Mouse (Mus musculus) heart, postnatal 0 days (tissue): ENCODE results near the gene Ddrgk1. TPM values are rescaled to one million over a fixed set of nuclear protein-coding genes. Genes with fewer than 3 reads are reported as not detected.
A peak's percentile ranks its signal among the peaks of the same experiment; 100 is the strongest.

Experiments
- ATAC-seq: fragments of 200-750 bp; cut with Nextera tagmentation; 2 replicates; pipeline ENCODE4 v1.8.0; 2017; ENCODE audit warnings: low read depth, moderate number of reproducible peaks, moderate library complexity; ENCODE audit not compliant: insufficient read depth
- DNase-seq: peaks from one replicate; pipeline ENCODE4 v3.0.0-alpha.2; 2016; ENCODE audit warnings: low spot score
- H3K27ac ChIP-seq: fragments of 300-500 bp; sonication (generic); 2 replicates; pipeline ENCODE4 v1.5.1; 2014; ENCODE audit warnings: low read depth, mild to moderate bottlenecking
- H3K27me3 ChIP-seq: fragments of 300-500 bp; sonication (generic); 2 replicates; pipeline ENCODE4 v1.6.1; 2014; ENCODE audit warnings: low read length, mixed read lengths; ENCODE audit not compliant: control insufficient read depth, insufficient read depth
- H3K36me3 ChIP-seq: fragments of 300-500 bp; sonication (generic); replicated peaks from 2 replicates; pipeline ENCODE4 v1.6.1; 2014; ENCODE audit warnings: low read length, mixed read lengths; ENCODE audit not compliant: control insufficient read depth, insufficient read depth
- H3K4me1 ChIP-seq: fragments of 300-500 bp; sonication (generic); 2 replicates; pipeline ENCODE4 v1.6.1; 2014; ENCODE audit warnings: antibody characterized with exemption; ENCODE audit not compliant: control insufficient read depth, insufficient read depth
- H3K4me2 ChIP-seq: fragments of 300-500 bp; sonication (generic); 2 replicates; pipeline ENCODE4 v1.6.1; 2014; ENCODE audit warnings: low read depth, mild to moderate bottlenecking, low read length, moderate library complexity
- H3K4me3 ChIP-seq: fragments of 300-500 bp; sonication (generic); 2 replicates; pipeline ENCODE4 v1.5.1; 2014; ENCODE audit warnings: low read depth, low read length
- H3K9ac ChIP-seq: fragments of 300-500 bp; sonication (generic); replicated peaks from 2 replicates; pipeline ENCODE4 v1.6.1; 2014; ENCODE audit warnings: low read depth, low read length, mixed read lengths
- H3K9me3 ChIP-seq: fragments of 300-500 bp; sonication (generic); replicated peaks from 2 replicates; pipeline ENCODE4 v1.6.1; 2016; ENCODE audit warnings: low read length; ENCODE audit not compliant: control insufficient read depth
- CTCF ChIP-seq: IDR thresholded peaks from 2 replicates; pipeline ENCODE4 v1.5.1; 2016; ENCODE audit warnings: antibody characterized with exemption, control low read depth, low read depth
- EP300 ChIP-seq: IDR thresholded peaks from 2 replicates; pipeline ENCODE4 v1.6.1; 2016; ENCODE audit warnings: antibody characterized with exemption, low read depth
- WGBS: fragments of 180-500 bp; shearing (Covaris S2); extraction: QIAGEN DNeasy Blood & Tissue Kit; methylation state at CpG from one replicate; pipeline ENCODE4 v1.1.7; 2014; 5-methylcytosine and 5-hydroxymethylcytosine counted together
- polyA plus RNA-seq: library from polyadenylated mRNA; unstranded; fragments of >200 nt; fragmentation: Nextera tagmentation; extraction: Ambion mirVana; gene quantifications from 2 replicates; pipeline ENCODE4 v1.2.1, GENCODE M21; 2015
- total RNA-seq: library from RNA; depleted of rRNA; stranded (reverse); fragments of >200 nt; gene quantifications from 2 replicates; pipeline ENCODE4 v1.2.3, GENCODE M21; 2014; ENCODE audit warnings: low replicate concordance

Gene Ddrgk1
- total and polyA plus RNA-seq, 2 experiments from 2014 or later, result 29.4 to 63.7 TPM

DNA sequence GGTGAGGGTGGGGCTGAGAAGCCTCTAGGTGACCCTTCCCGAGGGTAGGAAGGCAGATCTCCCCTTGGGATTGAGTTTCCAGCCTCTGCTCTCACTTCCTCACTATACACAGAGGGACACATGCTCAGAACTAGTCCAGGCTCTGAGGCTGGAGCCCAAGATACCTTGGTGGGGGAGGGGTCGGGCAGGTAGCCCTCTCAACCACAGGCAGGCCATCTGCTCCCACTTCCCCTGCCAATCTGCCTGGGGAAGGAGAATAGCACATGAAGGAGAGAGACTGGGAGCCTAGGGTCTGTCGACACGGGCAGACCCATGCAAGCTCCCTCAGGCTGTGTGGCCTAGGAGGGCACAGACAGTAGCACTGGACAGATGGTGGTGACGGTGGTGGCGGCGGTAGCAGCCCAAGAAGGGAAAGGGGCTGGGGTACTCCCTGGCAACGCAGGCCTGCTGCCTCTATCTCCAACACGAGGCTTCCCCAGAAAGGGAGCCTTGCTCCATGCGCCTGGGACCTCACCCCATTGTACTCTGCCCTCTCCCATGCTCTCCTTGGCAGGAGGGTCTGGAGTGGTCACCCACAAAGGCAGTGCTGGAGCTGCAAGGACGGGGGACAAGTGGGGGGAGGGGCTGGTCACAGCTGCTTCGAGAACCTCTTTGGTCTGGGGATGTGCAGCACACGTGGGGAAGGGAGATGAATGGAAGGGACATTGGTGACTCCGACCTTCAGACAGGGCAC lies 30.3 kb downstream of the Ddrgk1 start:
- Histone ChIP-seq H3K4me2 (peak overlapping the region; percentile 58), H3K9me3 (no peaks in the 10 kb centered on the region), H3K27me3 (peaks cover 41% of the 10 kb centered on the region), H3K4me3 (peak overlapping the region; percentile 34), H3K9ac (no peak overlapping the region), H3K36me3 (no peaks in the 10 kb centered on the region), H3K4me1 (peaks cover 14% of the 10 kb centered on the region), H3K27ac (no peak overlapping the region)
- 0 out of 2 replicates have a peak, but pooled peaks have one; percentile 7 for ATAC-seq
- DNase-seq, result no peak
- TF ChIP-seq CTCF (no peak), EP300 (no peak)
- 23% methylated on average over 14 of the region's 14 CpGs for WGBS

DNA sequence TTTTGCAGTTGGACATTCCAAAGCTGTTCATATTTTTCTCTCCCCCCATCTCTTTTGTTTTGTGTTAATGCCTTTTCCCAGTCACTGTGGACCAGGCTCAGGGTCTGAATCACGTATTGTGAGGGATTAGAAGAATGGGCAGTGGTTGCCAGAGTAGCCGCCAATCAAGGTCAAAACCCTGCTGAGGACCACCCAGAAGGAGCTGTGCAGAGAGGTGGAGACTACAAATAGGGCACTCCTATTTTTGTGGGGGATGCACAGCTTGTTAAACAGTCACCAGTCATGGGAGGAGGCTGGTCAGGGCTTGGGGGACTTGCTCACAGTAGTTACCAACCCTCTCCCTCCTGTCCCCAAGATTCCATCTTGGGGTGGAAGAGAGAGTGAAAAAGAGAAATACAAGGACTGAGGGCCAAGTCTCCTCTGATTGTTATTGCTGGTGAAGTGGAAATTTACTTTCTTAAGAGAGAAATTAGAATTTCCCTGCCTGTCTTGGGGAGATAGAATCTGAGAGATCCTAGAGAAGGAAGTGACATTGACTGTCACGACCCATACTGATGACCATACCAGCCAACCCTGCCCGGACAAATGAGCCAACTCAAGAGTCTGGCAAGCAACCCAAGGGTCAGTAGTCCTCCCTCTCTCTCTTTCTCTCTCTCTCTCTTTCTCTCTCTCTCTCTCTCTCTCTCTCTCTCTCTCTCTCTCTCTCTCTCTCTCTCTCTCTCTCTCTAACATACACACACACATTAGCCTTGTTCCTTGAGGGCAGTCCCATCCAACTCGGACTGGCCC lies 31.4 kb downstream of the Ddrgk1 start:
- ATAC-seq (no peak), DNase-seq (no peak)
- Histone ChIP-seq H3K9ac (no peak overlapping the region), H3K27me3 (peaks cover 41% of the 10 kb centered on the region), H3K4me2 (no peak overlapping the region), H3K9me3 (no peaks in the 10 kb centered on the region), H3K36me3 (no peaks in the 10 kb centered on the region), H3K4me3 (no peak overlapping the region), H3K4me1 (peaks cover 20% of the 10 kb centered on the region), H3K27ac (no peak overlapping the region)
- 54% methylated on average over 5 of the region's 5 CpGs for WGBS
- TF ChIP-seq CTCF (no peak), EP300 (no peak)

DNA sequence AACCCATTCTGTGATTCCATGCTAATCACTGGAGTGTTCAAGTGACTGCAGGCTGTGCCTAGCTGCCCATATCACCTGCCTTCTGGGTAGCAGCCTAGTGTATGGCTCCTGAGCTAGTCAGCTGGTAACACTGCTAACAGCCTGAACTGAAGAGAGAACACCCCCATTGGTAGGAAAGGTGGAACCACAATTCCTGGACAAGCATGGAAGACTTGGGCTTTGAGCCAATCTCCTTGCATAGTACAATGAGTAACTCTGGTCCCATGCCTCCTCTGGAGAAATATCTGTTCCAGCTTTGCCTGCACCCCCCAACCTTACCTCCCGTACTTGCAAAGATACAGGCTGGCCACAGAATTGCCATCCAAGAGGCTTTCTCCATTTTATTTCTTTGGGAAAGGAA lies 32.0 kb downstream of the Ddrgk1 start:
- Histone ChIP-seq H3K27ac (no peak overlapping the region), H3K9me3 (no peaks in the 10 kb centered on the region), H3K9ac (no peak overlapping the region), H3K4me3 (no peak overlapping the region), H3K4me1 (peaks cover 20% of the 10 kb centered on the region), H3K4me2 (no peak overlapping the region), H3K27me3 (peaks cover 36% of the 10 kb centered on the region), H3K36me3 (peaks cover 3% of the 10 kb centered on the region)
- DNase-seq (no peak), ATAC-seq (no peak)
- no peak for TF ChIP-seq CTCF
- TF ChIP-seq EP300, result no peak
- 67% methylated on average over 1 of the region's 1 CpGs for WGBS

DNA sequence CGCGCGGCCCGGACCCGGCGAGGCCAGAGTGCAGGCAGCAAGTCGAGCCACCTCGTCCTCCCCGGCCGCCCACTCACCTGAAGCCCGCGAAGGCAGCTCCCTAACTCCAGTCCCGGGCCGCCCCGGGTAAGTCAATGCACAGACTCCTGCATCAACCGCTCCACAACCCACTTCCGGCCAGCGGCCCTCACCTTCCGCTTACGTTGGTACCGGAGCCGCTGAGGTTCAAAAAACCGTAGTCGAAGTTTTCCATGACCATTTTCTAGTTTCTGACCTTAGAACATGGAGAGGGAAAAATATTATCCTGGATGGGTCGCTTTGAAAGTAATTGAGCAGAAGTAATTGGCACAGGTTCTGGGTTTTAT lies 34.6 kb downstream of the Ddrgk1 start, which contains the start of the genes Fastkd5 and Ubox5:
Gene Fastkd5 (minus strand): TSS at position 189 of the 365 bp plus-strand sequence.
Gene Ubox5 (minus strand): TSS at position 200 of the 365 bp plus-strand sequence.
- H3K4me1 ChIP-seq, result peaks cover 11% of the 10 kb centered on the region
- peaks cover 22% of the 10 kb centered on the region for H3K36me3 ChIP-seq
- DNase-seq (peak; percentile 89), ATAC-seq (peak; percentile 85)
- TF ChIP-seq EP300 (peak; percentile 48; the same call in 1 of the 2 replicates), CTCF (no peak)
- peak within 1 kb of the TSS; percentile 74 for H3K4me2 ChIP-seq
- H3K27me3 ChIP-seq, result peaks cover 14% of the 10 kb centered on the region
- H3K9me3 ChIP-seq, result no peaks in the 10 kb centered on the region
- H3K9ac ChIP-seq, result peak within 1 kb of the TSS; percentile 95
- H3K27ac ChIP-seq, result peak within 1 kb of the TSS; percentile 83
- WGBS, result under 1% methylated on average over 25 of the region's 25 CpGs
- peak within 1 kb of the TSS; percentile 98 for H3K4me3 ChIP-seq

DNA sequence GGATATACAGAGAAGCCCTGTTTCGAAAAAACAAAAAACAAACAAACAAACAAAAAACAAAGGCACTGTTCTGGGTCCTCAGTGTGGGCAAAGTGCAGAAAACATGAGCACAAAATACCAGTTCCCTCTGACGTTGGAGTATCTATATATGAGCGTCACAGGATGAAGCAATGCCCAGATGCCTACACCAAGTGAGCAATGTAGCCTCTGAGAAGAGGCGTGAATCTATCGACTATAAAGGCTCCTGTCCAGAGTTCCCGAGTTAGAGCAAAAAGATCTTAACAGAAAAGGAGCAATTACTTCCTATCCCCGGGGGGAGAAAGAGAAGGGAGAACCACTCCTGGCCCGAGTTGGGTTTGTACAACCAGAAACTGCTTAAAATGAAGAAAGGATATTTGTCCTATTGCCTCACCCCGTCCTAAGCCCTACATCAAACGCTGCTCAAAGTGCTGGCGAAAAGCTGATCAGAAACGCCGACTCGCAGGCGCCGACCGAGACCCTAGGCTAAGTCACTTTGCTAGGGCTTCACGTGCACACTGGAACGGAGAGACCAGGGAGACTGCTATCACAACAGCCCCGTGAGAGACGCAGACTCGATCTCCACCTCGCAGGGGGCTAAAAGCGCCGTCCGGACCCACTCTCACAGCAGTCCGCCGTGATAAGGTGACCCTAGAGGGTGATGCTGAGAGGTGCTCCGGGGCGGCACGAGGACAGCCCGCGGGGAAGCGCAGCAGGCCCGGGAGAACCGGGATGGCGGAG lies 35.2 kb downstream of the Ddrgk1 start:
- TF ChIP-seq EP300, result no peak
- TF ChIP-seq CTCF, result no peak
- Histone ChIP-seq H3K4me3 (peak overlapping the region; percentile 98), H3K36me3 (peaks cover 22% of the 10 kb centered on the region), H3K9ac (peak overlapping the region; percentile 95), H3K4me2 (peak overlapping the region; percentile 74), H3K27ac (peak overlapping the region; percentile 83), H3K27me3 (peaks cover 12% of the 10 kb centered on the region), H3K4me1 (peaks cover 7% of the 10 kb centered on the region), H3K9me3 (no peaks in the 10 kb centered on the region)
- peak; percentile 20 for DNase-seq
- peak; percentile 42 for ATAC-seq
- WGBS, result 2% methylated on average over 37 of the region's 37 CpGs
